Mouse (Mus musculus): ENCODE results near the gene Oas2. TPM values are rescaled to one million over a fixed set of nuclear protein-coding genes. Genes with fewer than 3 reads are reported as not detected.
A peak's percentile ranks its signal among the peaks of the same experiment; 100 is the strongest.

Oas2 gene
- total RNA-seq, 1 experiment = 0.85 TPM

GRCm38 (mm10) chr5:120733696-120734095 is 16.0 kb downstream of the Oas2 start:
- no peak for DNase-seq (ENCODE audit: low read depth, low spot score)
- no peak overlapping the region for H3K9ac ChIP-seq (ENCODE audit: insufficient read depth, low read depth, low read length, poor library complexity, severe bottlenecking)
- no peak for TF ChIP-seq CHD2 (IDR thresholded peaks at IDR 0.05; ENCODE audit: low read depth, low read length)
- no peaks in the 10 kb centered on the region for H3K9me3 ChIP-seq (ENCODE audit: control insufficient read depth, insufficient read depth, low read depth, low read length)
- peak overlapping the region; percentile 71; the same call in 1 of the 2 replicates for H3K27ac ChIP-seq (ENCODE audit: insufficient read depth, low read depth, low read length, poor library complexity, severe bottlenecking)
- H3K4me1 ChIP-seq (ENCODE audit: control insufficient read depth in 2 of 2, insufficient read depth in 2 of 2, low read length in 2 of 2, poor library complexity in 1 of 2) = peaks cover 15 to 23% of the 10 kb centered on the region in 2 experiments
- H3K36me3 ChIP-seq (ENCODE audit: control insufficient read depth, insufficient read depth, low read length, poor library complexity, severe bottlenecking) = no peaks in the 10 kb centered on the region
- H3K4me3 ChIP-seq (ENCODE audit: insufficient read depth in 1 of 2, low read depth in 1 of 2, low read length in 2 of 2, poor library complexity in 1 of 2, severe bottlenecking in 1 of 2) = no peak overlapping the region
- in situ Hi-C loops (cut with MboI; ENCODE audit: low sequenced_read_pairs in 2 of 2, unreplicated experiment in 2 of 2) = loop anchor here (10.0 kb wide), 2 partner anchors 99 to 109 kb away; partner anchors contain the start of gene Cfap73 (in 1 of the 2)

- in situ Hi-C loops (cut with MboI; ENCODE audit: low sequenced_read_pairs in 2 of 2, unreplicated experiment in 2 of 2) = loop anchor here (10.0 kb wide), 2 partner anchors 98 to 108 kb away; partner anchors contain the start of gene Cfap73 (in 1 of the 2)
- 0 out of 2 replicates have a peak, but pooled peaks have one; percentile 24 for TF ChIP-seq HCFC1 (IDR thresholded peaks at IDR 0.05; ENCODE audit: borderline replicate concordance, insufficient read depth, low read length)
- TF ChIP-seq ZC3H11A (IDR thresholded peaks at IDR 0.05; ENCODE audit: borderline replicate concordance, low read depth, low read length) = no peak
Measured at GRCm38 (mm10) chr5:120732740-120733139, 16.9 kb downstream of the Oas2 start.

GRCm38 (mm10) chr5:120729319-120729718 is 20.3 kb downstream of the Oas2 start:
- Histone ChIP-seq H3K36me3 (ENCODE audit: control insufficient read depth, insufficient read depth, low read length, poor library complexity, severe bottlenecking) (no peaks in the 10 kb centered on the region), H3K4me3 (ENCODE audit: insufficient read depth in 1 of 2, low read depth in 1 of 2, low read length in 2 of 2, poor library complexity in 1 of 2, severe bottlenecking in 1 of 2) (no peak overlapping the region), H3K27ac (ENCODE audit: insufficient read depth, low read depth, low read length, poor library complexity, severe bottlenecking) (no peak overlapping the region), H3K9ac (ENCODE audit: insufficient read depth, low read depth, low read length, poor library complexity, severe bottlenecking) (no peak overlapping the region), H3K4me1 (ENCODE audit: control insufficient read depth in 2 of 2, insufficient read depth in 2 of 2, low read length in 2 of 2, poor library complexity in 1 of 2) (peaks cover 14 to 22% of the 10 kb centered on the region in 2 experiments), H3K9me3 (ENCODE audit: control insufficient read depth, insufficient read depth, low read depth, low read length) (no peaks in the 10 kb centered on the region)
- no peak for DNase-seq (ENCODE audit: low read depth, low spot score)
- in situ Hi-C loops (cut with MboI; ENCODE audit: low sequenced_read_pairs in 2 of 2, unreplicated experiment in 2 of 2) = no loop called here
- TF ChIP-seq CHD2 (IDR thresholded peaks at IDR 0.05; ENCODE audit: low read depth, low read length) (no peak), ZNF384 (IDR thresholded peaks at IDR 0.05; ENCODE audit: low read depth, low read length) (no peak), MAFK (IDR thresholded peaks at IDR 0.05; ENCODE audit: insufficient read depth, low read depth, low read length) (no peak), HCFC1 (IDR thresholded peaks at IDR 0.05; ENCODE audit: borderline replicate concordance, insufficient read depth, low read length) (no peak), ZC3H11A (IDR thresholded peaks at IDR 0.05; ENCODE audit: borderline replicate concordance, low read depth, low read length) (no peak)

More at GRCm38 (mm10) chr5:120732740-120733139, 16.9 kb downstream of the Oas2 start:
- Histone ChIP-seq H3K36me3 (ENCODE audit: control insufficient read depth, insufficient read depth, low read length, poor library complexity, severe bottlenecking) (no peaks in the 10 kb centered on the region), H3K27ac (ENCODE audit: insufficient read depth, low read depth, low read length, poor library complexity, severe bottlenecking) (peak overlapping the region; percentile 71; the same call in 1 of the 2 replicates), H3K9me3 (ENCODE audit: control insufficient read depth, insufficient read depth, low read depth, low read length) (no peaks in the 10 kb centered on the region), H3K9ac (ENCODE audit: insufficient read depth, low read depth, low read length, poor library complexity, severe bottlenecking) (no peak overlapping the region), H3K4me1 (ENCODE audit: control insufficient read depth in 2 of 2, insufficient read depth in 2 of 2, low read length in 2 of 2, poor library complexity in 1 of 2) (peaks cover 15 to 17% of the 10 kb centered on the region in 2 experiments), H3K4me3 (ENCODE audit: insufficient read depth in 1 of 2, low read depth in 1 of 2, low read length in 2 of 2, poor library complexity in 1 of 2, severe bottlenecking in 1 of 2) (no peak overlapping the region)
- DNase-seq (ENCODE audit: low read depth, low spot score) = no peak

- in situ Hi-C loops (cut with MboI; ENCODE audit: low sequenced_read_pairs in 2 of 2, unreplicated experiment in 2 of 2) = no loop called here
- Histone ChIP-seq H3K9ac (ENCODE audit: insufficient read depth, low read depth, low read length, poor library complexity, severe bottlenecking) (peak overlapping the region; percentile 6; the same call in 1 of the 2 replicates), H3K4me1 (ENCODE audit: control insufficient read depth in 2 of 2, insufficient read depth in 2 of 2, low read length in 2 of 2, poor library complexity in 1 of 2) (peaks cover 2 to 12% of the 10 kb centered on the region in 2 experiments; a peak in 3 of 4 replicates), H3K27ac (ENCODE audit: insufficient read depth, low read depth, low read length, poor library complexity, severe bottlenecking) (peak overlapping the region; percentile 64), H3K4me3 (ENCODE audit: insufficient read depth in 1 of 2, low read depth in 1 of 2, low read length in 2 of 2, poor library complexity in 1 of 2, severe bottlenecking in 1 of 2) (no peak overlapping the region), H3K9me3 (ENCODE audit: control insufficient read depth, insufficient read depth, low read depth, low read length) (no peaks in the 10 kb centered on the region), H3K36me3 (ENCODE audit: control insufficient read depth, insufficient read depth, low read length, poor library complexity, severe bottlenecking) (no peaks in the 10 kb centered on the region)
- DNase-seq (ENCODE audit: low read depth, low spot score) = no peak
- no peak for TF ChIP-seq ZNF384 (IDR thresholded peaks at IDR 0.05; ENCODE audit: low read depth, low read length)
- peak; percentile 98 for TF ChIP-seq MAFK (IDR thresholded peaks at IDR 0.05; ENCODE audit: insufficient read depth, low read depth, low read length)
- TF ChIP-seq HCFC1 (IDR thresholded peaks at IDR 0.05; ENCODE audit: borderline replicate concordance, insufficient read depth, low read length) = no peak
Measured at GRCm38 (mm10) chr5:120725811-120726455, 23.7 kb downstream of the Oas2 start.

- no peak overlapping the region; a peak in 1 of 4 replicates for H3K4me3 ChIP-seq (ENCODE audit: insufficient read depth in 1 of 2, low read depth in 1 of 2, low read length in 2 of 2, poor library complexity in 1 of 2, severe bottlenecking in 1 of 2)
- no peaks in the 10 kb centered on the region for H3K36me3 ChIP-seq (ENCODE audit: control insufficient read depth, insufficient read depth, low read length, poor library complexity, severe bottlenecking)
- H3K4me1 ChIP-seq (ENCODE audit: control insufficient read depth in 2 of 2, insufficient read depth in 2 of 2, low read length in 2 of 2, poor library complexity in 1 of 2) = peaks cover 4 to 18% of the 10 kb centered on the region in 2 experiments
- in situ Hi-C loops (cut with MboI; ENCODE audit: low sequenced_read_pairs in 2 of 2, unreplicated experiment in 2 of 2) = no loop called here
- no peak overlapping the region for H3K27ac ChIP-seq (ENCODE audit: insufficient read depth, low read depth, low read length, poor library complexity, severe bottlenecking)
- H3K9me3 ChIP-seq (ENCODE audit: control insufficient read depth, insufficient read depth, low read depth, low read length) = no peaks in the 10 kb centered on the region; the same call in 1 of the 2 replicates
- DNase-seq (ENCODE audit: low read depth, low spot score) = no peak
- TF ChIP-seq ZC3H11A (IDR thresholded peaks at IDR 0.05; ENCODE audit: borderline replicate concordance, low read depth, low read length) (no peak), CHD2 (IDR thresholded peaks at IDR 0.05; ENCODE audit: low read depth, low read length) (no peak), MAFK (IDR thresholded peaks at IDR 0.05; ENCODE audit: insufficient read depth, low read depth, low read length) (no peak), HCFC1 (IDR thresholded peaks at IDR 0.05; ENCODE audit: borderline replicate concordance, insufficient read depth, low read length) (no peak), ZNF384 (IDR thresholded peaks at IDR 0.05; ENCODE audit: low read depth, low read length) (no peak)
- H3K9ac ChIP-seq (ENCODE audit: insufficient read depth, low read depth, low read length, poor library complexity, severe bottlenecking) = no peak overlapping the region
Measured at GRCm38 (mm10) chr5:120721005-120721404, 28.6 kb downstream of the Oas2 start.

Data from ES-E14 (cell line).